Mouse (Mus musculus) stomach, embryonic 15.5 days (tissue): ENCODE results near the gene Slc3a1. TPM values are rescaled to one million over a fixed set of nuclear protein-coding genes. Genes with fewer than 3 reads are reported as not detected.

Source experiments
- ATAC-seq: fragments of 200-750 bp; cut with Nextera tagmentation; 2 replicates; pipeline ENCODE4 v1.8.0; 2017; ENCODE audit warnings: low read depth, moderate number of reproducible peaks, moderate TSS enrichment; ENCODE audit not compliant: insufficient read depth, low FRiP score
- H3K27ac ChIP-seq: fragments of 300-500 bp; sonication (generic); 2 replicates; pipeline ENCODE4 v1.5.1; 2015; ENCODE audit warnings: mild to moderate bottlenecking, inconsistent platforms
- H3K27me3 ChIP-seq: fragments of 300-500 bp; sonication (generic); replicated peaks from 2 replicates; pipeline ENCODE4 v1.6.1; 2015; ENCODE audit warnings: inconsistent platforms
- H3K36me3 ChIP-seq: fragments of 300-500 bp; sonication (generic); 2 replicates; pipeline ENCODE4 v1.6.1; 2015; ENCODE audit warnings: inconsistent platforms
- H3K4me1 ChIP-seq: fragments of 300-500 bp; sonication (generic); 2 replicates; pipeline ENCODE4 v1.6.1; 2015; ENCODE audit warnings: inconsistent platforms
- H3K4me2 ChIP-seq: fragments of 300-500 bp; sonication (generic); 2 replicates; pipeline ENCODE4 v1.6.1; 2015; ENCODE audit warnings: mild to moderate bottlenecking, inconsistent platforms
- H3K4me3 ChIP-seq: fragments of 300-500 bp; sonication (generic); replicated peaks from 2 replicates; pipeline ENCODE4 v1.5.1; 2015; ENCODE audit warnings: inconsistent platforms
- H3K9ac ChIP-seq: fragments of 300-500 bp; sonication (generic); 2 replicates; pipeline ENCODE4 v1.6.1; 2015; ENCODE audit warnings: inconsistent platforms
- H3K9me3 ChIP-seq: fragments of 300-500 bp; sonication (generic); 2 replicates; pipeline ENCODE4 v1.6.1; 2016; ENCODE audit warnings: inconsistent platforms
- WGBS: fragments of 180-500 bp; shearing (Covaris S2); methylation state at CpG from one replicate; pipeline ENCODE4 v1.1.7; 2015; 5-methylcytosine and 5-hydroxymethylcytosine counted together
- polyA plus RNA-seq: library from polyadenylated mRNA; unstranded; fragments of >200 nt; fragmentation: Nextera tagmentation; extraction: Ambion mirVana; gene quantifications from 2 replicates; pipeline ENCODE4 v1.2.1, GENCODE M21; 2015

The Slc3a1 gene
- polyA plus RNA-seq, 1 experiment from 2014 or later, result 5.8 TPM

- no peak overlapping the region for H3K27ac ChIP-seq
- H3K9me3 ChIP-seq, result no peaks in the 10 kb centered on the region
- no peak for ATAC-seq
- H3K36me3 ChIP-seq, result 0 out of 2 replicates have a peak, but pooled peaks cover 3% of the 10 kb centered on the region
- no peaks in the 10 kb centered on the region for H3K27me3 ChIP-seq
- no peak overlapping the region for H3K4me3 ChIP-seq
- H3K4me1 ChIP-seq, result no peaks in the 10 kb centered on the region
- WGBS, result 88% methylated on average over 8 of the region's 8 CpGs
- no peak overlapping the region for H3K9ac ChIP-seq
- H3K4me2 ChIP-seq, result no peak overlapping the region
These were observed 43.1 kb downstream of the Slc3a1 start for GRCm38 (mm10) chr17:85071088-85071775.

- no peak for ATAC-seq
- Histone ChIP-seq H3K27me3 (no peaks in the 10 kb centered on the region), H3K4me2 (no peak overlapping the region), H3K9ac (no peak overlapping the region), H3K4me3 (no peak overlapping the region), H3K27ac (no peak overlapping the region), H3K36me3 (0 out of 2 replicates have a peak, but pooled peaks cover 3% of the 10 kb centered on the region), H3K9me3 (no peaks in the 10 kb centered on the region), H3K4me1 (no peaks in the 10 kb centered on the region)
- WGBS, result 72% methylated on average over 11 of the region's 11 CpGs
These were observed 44.2 kb downstream of the Slc3a1 start for GRCm38 (mm10) chr17:85072383-85072782.

GRCm38 (mm10) chr17:85073214-85073613 is 45.0 kb downstream of the Slc3a1 start:
- no peaks in the 10 kb centered on the region for H3K4me1 ChIP-seq
- WGBS, result 64% methylated on average over 7 of the region's 7 CpGs
- peaks cover 8% of the 10 kb centered on the region for H3K36me3 ChIP-seq
- H3K4me2 ChIP-seq, result no peak overlapping the region
- no peak overlapping the region for H3K27ac ChIP-seq
- H3K4me3 ChIP-seq, result no peak overlapping the region
- ATAC-seq, result no peak
- H3K9ac ChIP-seq, result no peak overlapping the region
- H3K9me3 ChIP-seq, result no peaks in the 10 kb centered on the region
- H3K27me3 ChIP-seq, result no peaks in the 10 kb centered on the region

- Histone ChIP-seq H3K9me3 (no peaks in the 10 kb centered on the region), H3K4me2 (no peak overlapping the region), H3K4me3 (no peak overlapping the region), H3K27ac (no peak overlapping the region), H3K9ac (no peak overlapping the region), H3K27me3 (no peaks in the 10 kb centered on the region), H3K4me1 (no peaks in the 10 kb centered on the region), H3K36me3 (peaks cover 16% of the 10 kb centered on the region)
- 87% methylated on average over 4 of the region's 4 CpGs for WGBS
- no peak for ATAC-seq
These were observed 45.9 kb downstream of the Slc3a1 start for GRCm38 (mm10) chr17:85074083-85074482.

GRCm38 (mm10) chr17:85079276-85079675 is 51.1 kb downstream of the Slc3a1 start:
- no peak for ATAC-seq
- Histone ChIP-seq H3K4me3 (no peak overlapping the region), H3K27me3 (no peaks in the 10 kb centered on the region), H3K4me2 (no peak overlapping the region), H3K9ac (no peak overlapping the region), H3K9me3 (no peaks in the 10 kb centered on the region), H3K4me1 (no peaks in the 10 kb centered on the region), H3K27ac (no peak overlapping the region), H3K36me3 (peaks cover 15% of the 10 kb centered on the region)
- WGBS, result 93% methylated on average over 3 of the region's 3 CpGs

- Histone ChIP-seq H3K36me3 (peaks cover 15% of the 10 kb centered on the region), H3K27me3 (no peaks in the 10 kb centered on the region), H3K4me1 (no peaks in the 10 kb centered on the region), H3K9ac (no peak overlapping the region), H3K4me2 (no peak overlapping the region), H3K4me3 (no peak overlapping the region), H3K27ac (no peak overlapping the region), H3K9me3 (no peaks in the 10 kb centered on the region)
- 96% methylated on average over 11 of the region's 11 CpGs for WGBS
- no peak for ATAC-seq
These were observed 52.6 kb downstream of the Slc3a1 start for GRCm38 (mm10) chr17:85080781-85081180.

DNA sequence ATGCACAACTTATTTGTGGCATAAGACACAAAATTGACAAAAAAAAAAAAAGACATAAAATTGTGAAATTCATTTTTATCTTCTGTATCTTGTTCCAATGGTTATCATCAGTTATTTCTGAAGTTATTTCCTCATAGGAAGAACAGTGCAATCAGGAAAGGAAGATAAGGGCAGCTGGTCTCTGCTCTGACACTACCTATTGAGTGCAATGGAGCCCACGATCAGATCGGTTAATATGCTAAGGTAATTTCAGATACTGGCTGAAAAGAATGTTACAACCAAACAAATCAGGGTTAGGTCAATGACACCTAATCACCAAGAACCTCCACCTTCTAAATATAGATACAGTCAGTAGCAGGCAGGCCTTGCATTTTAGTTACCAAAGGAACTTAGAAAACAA is 57.2 kb downstream of the Slc3a1 start:
- H3K27me3 ChIP-seq, result no peaks in the 10 kb centered on the region
- H3K9ac ChIP-seq, result no peak overlapping the region
- 0 out of 2 replicates have a peak, but pooled peaks cover 4% of the 10 kb centered on the region for H3K4me1 ChIP-seq
- ATAC-seq, result no peak
- no peak overlapping the region for H3K4me3 ChIP-seq
- no peaks in the 10 kb centered on the region for H3K9me3 ChIP-seq
- WGBS, result 82% methylated on average over 2 of the region's 2 CpGs
- no peak overlapping the region for H3K27ac ChIP-seq
- H3K36me3 ChIP-seq, result no peaks in the 10 kb centered on the region
- H3K4me2 ChIP-seq, result no peak overlapping the region

- ATAC-seq, result no peak
- no peaks in the 10 kb centered on the region for H3K36me3 ChIP-seq
- no peak overlapping the region for H3K27ac ChIP-seq
- H3K4me1 ChIP-seq, result 0 out of 2 replicates have a peak, but pooled peaks cover 4% of the 10 kb centered on the region
- H3K4me3 ChIP-seq, result no peak overlapping the region
- no peak overlapping the region for H3K9ac ChIP-seq
- no peaks in the 10 kb centered on the region for H3K9me3 ChIP-seq
- no peaks in the 10 kb centered on the region for H3K27me3 ChIP-seq
- H3K4me2 ChIP-seq, result no peak overlapping the region
- 77% methylated on average over 1 of the region's 1 CpGs for WGBS
These were observed 58.3 kb downstream of the Slc3a1 start for GRCm38 (mm10) chr17:85086501-85086900.

DNA sequence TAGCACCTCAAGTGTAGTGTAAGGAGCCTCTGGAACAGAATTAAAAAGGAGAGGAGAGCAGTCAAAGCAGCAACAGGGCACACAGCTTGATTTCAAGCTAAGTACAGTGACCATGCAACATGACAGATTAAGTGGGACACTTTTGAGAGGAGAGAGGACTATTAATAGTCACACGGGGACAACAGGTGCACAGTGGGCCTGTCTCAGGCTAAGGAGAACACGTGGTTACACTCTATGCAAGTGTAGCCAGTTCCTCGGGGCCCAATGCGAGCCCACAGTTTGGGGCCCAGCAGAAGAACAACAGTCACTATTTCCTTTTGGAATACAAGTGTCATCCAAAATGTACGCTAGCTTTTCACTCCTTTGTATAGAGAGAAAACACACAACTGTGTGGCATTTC is 59.4 kb downstream of the Slc3a1 start:
- no peak overlapping the region for H3K9ac ChIP-seq

DNA sequence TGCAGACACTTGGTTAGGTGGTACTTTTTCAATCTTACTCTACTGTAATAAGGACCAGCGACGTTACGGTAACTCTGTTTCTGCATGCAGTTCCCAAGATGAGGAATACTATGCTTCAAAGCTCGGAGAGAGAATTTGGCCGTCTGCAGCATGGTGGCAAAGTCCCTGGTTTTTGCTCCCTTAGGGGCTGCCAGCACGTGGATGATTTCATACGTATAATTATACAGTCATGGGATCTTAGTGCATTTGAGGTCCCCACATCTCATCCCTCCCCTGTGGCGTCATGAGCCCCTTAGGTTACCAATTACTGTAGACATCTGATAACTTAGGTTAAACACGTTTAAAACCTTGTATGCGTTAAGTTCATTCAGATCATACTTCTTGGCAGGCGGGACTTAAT is 60.2 kb downstream of the Slc3a1 start:
- ATAC-seq, result no peak
- Histone ChIP-seq H3K27ac (no peak overlapping the region), H3K36me3 (no peaks in the 10 kb centered on the region), H3K4me2 (no peak overlapping the region), H3K4me1 (0 out of 2 replicates have a peak, but pooled peaks cover 4% of the 10 kb centered on the region), H3K4me3 (no peak overlapping the region), H3K27me3 (no peaks in the 10 kb centered on the region), H3K9me3 (no peaks in the 10 kb centered on the region), H3K9ac (no peak overlapping the region)
- WGBS, result 84% methylated on average over 11 of the region's 11 CpGs

More for the DNA sequence above, 59.4 kb downstream of the Slc3a1 start:
- no peak for ATAC-seq
- no peak overlapping the region for H3K27ac ChIP-seq
- no peak overlapping the region for H3K4me3 ChIP-seq
- no peaks in the 10 kb centered on the region for H3K27me3 ChIP-seq
- no peaks in the 10 kb centered on the region for H3K36me3 ChIP-seq
- no peak overlapping the region for H3K4me2 ChIP-seq
- 0 out of 2 replicates have a peak, but pooled peaks cover 4% of the 10 kb centered on the region for H3K4me1 ChIP-seq
- no peaks in the 10 kb centered on the region for H3K9me3 ChIP-seq
- 90% methylated on average over 5 of the region's 5 CpGs for WGBS

DNA sequence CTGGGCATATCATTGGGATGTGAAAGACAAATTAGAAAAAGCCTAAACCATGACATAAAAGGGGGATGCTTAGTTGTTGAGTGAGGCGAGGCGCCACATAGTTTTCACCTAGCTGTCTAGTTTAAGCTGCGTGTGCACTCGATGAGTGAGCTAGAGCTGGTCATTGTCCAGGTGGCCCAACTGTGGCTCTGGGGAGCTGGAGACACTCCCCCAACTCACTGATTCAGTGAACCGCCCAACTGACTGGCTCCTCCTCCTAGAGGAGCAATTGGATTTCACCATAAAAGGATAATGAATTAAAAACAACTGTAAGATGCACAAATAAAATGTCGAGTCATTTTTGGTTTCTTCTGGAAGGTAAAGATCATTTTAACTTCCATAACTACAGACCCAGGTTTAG is 60.8 kb downstream of the Slc3a1 start:
- no peak for ATAC-seq
- no peaks in the 10 kb centered on the region for H3K9me3 ChIP-seq
- H3K4me2 ChIP-seq, result peak overlapping the region; percentile 84
- H3K4me3 ChIP-seq, result peak overlapping the region; percentile 97
- H3K36me3 ChIP-seq, result no peaks in the 10 kb centered on the region
- H3K4me1 ChIP-seq, result 0 out of 2 replicates have a peak, but pooled peaks cover 4% of the 10 kb centered on the region
- no peaks in the 10 kb centered on the region for H3K27me3 ChIP-seq
- H3K27ac ChIP-seq, result no peak overlapping the region
- H3K9ac ChIP-seq, result no peak overlapping the region
- 50% methylated on average over 6 of the region's 6 CpGs for WGBS

- Histone ChIP-seq H3K4me3 (peak overlapping the region; percentile 97), H3K27me3 (no peaks in the 10 kb centered on the region), H3K9me3 (no peaks in the 10 kb centered on the region), H3K36me3 (no peaks in the 10 kb centered on the region), H3K27ac (peak overlapping the region; percentile 79), H3K4me2 (peak overlapping the region; percentile 84), H3K4me1 (0 out of 2 replicates have a peak, but pooled peaks cover 4% of the 10 kb centered on the region), H3K9ac (peak overlapping the region; percentile 33)
- ATAC-seq, result no peak
- WGBS, result under 1% methylated on average over 16 of the region's 16 CpGs
These were observed 61.4 kb downstream of the Slc3a1 start for GRCm38 (mm10) chr17:85089621-85090020.
